Mouse (Mus musculus): ENCODE data around the gene Izumo2. TPM values are rescaled to one million over a fixed set of nuclear protein-coding genes. Genes with fewer than 3 reads are reported as not detected.
"Not testable (repeated sequence)": the region's sequence is repeated elsewhere in the genome, so short reads cannot be mapped to it uniquely, and the experiment has no call there.

The Izumo2 gene
- total RNA-seq, 2 experiments from 2014 or later, result not detected

DNA sequence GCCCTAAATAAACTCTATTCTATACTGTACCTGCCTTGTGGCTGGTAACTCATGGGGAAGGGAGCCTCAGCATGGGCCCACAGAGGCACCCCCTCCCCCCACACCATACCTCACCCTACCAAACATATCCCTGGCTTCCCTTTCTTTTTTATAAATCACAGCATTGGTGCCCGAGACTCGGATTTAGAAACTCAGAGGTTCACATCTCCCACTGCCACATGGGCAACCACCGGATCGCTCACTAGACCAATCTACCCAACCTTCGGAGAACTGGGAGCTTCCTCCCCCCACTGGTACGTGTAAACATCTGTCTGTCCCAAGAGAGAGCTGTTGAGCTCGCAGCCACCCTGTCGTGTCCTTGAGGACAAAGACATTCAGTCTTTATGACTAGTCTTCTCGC, 35.7 kb downstream of the Izumo2 start:
- DNase-seq (ENCODE audit: extremely low spot score in 1 of 2, low spot score in 2 of 2), result no peak
- intact Hi-C loops (cut with DNase I), result loop anchor here (2.0 kb wide), 1 partner anchor 73 kb away; the partner anchor contains the start of genes Atf5, Il4i1 and Nup62

DNA sequence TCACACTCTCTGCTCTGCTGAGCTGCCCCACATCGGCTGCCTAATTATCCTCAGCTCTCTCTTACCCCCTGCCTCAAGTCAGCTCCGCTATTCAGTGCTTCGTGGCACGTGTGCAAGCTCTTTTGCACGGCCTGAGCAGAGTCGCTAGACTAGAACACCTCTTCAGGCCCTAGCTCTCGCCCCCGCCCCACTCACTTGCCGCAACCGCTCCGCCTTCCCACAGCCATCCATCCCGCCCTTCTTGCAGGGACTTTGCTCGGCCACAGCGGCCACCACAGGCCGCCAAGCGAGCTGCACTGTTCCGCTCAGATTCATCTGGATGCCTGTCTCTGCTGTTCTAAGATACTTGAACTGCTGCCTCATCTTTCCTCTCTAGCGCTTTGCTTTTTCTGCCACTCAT, 36.5 kb downstream of the Izumo2 start:
- intact Hi-C loops (cut with DNase I), result loop anchor here (2.0 kb wide), 1 partner anchor 72 kb away; the partner anchor contains the start of genes Atf5, Il4i1 and Nup62
- peak; percentile 72 to 90 for DNase-seq (ENCODE audit: extremely low spot score in 1 of 2, low spot score in 2 of 2)

DNA sequence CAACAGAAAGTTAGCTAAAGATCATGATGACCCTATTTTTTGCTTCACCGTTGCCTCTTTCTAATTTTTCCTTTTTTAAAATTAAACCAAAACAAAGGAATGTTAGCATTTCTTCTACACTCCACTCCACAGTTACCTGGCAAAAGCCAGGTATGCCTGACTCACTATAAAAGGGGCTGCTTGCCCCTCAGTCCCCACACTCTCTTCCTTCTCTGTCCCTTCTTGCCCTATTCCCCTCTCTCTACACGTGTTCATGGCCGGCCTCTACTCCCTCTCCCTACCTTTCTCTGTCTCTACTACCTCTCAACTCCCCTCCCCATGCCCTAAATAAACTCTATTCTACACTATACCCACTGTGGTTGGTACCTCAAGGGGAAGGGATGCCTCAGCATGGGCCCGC, 38.6 kb downstream of the Izumo2 start:
- intact Hi-C loops (cut with DNase I), result no loop called here
- no peak for DNase-seq (ENCODE audit: extremely low spot score in 1 of 2, low spot score in 2 of 2)

GRCm38 (mm10) chr7:44748101-44749044, 39.8 kb downstream of the Izumo2 start, which contains the start of gene Vrk3:
Gene Vrk3 (plus strand): TSS chr7:44748413.
- intact Hi-C loops (cut with DNase I), result no loop called here
- DNase-seq (ENCODE audit: extremely low spot score in 1 of 2, low spot score in 2 of 2), result peak; percentile 95 to 96

DNA sequence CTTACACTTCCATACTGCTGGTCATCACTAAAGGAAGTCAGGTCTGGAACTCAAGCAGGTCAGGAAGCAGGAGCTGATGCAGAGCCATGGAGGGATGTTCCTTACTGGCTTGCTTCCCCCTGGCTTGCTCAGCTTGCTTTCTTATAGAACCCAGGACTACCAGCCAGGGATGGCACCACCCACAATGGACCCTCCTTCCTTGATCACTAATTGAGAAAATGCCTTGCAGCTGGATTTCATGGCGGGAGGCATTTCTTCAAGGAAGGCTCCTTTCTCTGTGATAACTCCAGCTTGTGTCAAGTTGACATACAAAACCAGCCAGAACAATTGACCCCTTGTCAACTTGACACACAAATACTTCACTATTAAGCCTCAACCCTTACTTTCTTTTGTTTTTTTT, 42.4 kb downstream of the Izumo2 start, which contains the start of gene Zfp473:
TSS of gene Zfp473 (minus strand) at position 101 of the 400 bp plus-strand sequence.
- intact Hi-C loops (cut with DNase I); DNase-seq (ENCODE audit: extremely low spot score in 1 of 2, low spot score in 2 of 2): not testable (repeated sequence)

GRCm38 (mm10) chr7:44757164-44757563, 48.6 kb downstream of the Izumo2 start:
- DNase-seq (ENCODE audit: extremely low spot score in 1 of 2, low spot score in 2 of 2), result no peak
- intact Hi-C loops (cut with DNase I), result no loop called here

GRCm38 (mm10) chr7:44760366-44760765, 51.8 kb downstream of the Izumo2 start:
- no peak for DNase-seq (ENCODE audit: extremely low spot score in 1 of 2, low spot score in 2 of 2)
- intact Hi-C loops (cut with DNase I), result no loop called here

GRCm38 (mm10) chr7:44768129-44768528, 59.6 kb downstream of the Izumo2 start:
- intact Hi-C loops (cut with DNase I), result no loop called here
- DNase-seq (ENCODE audit: extremely low spot score in 1 of 2, low spot score in 2 of 2), result no peak

Other genes with a start within 250 kb of the Izumo2 start
- gene Aspdh, start 243.4 kb upstream of the Izumo2 start, total RNA-seq (2021), result 10 to 100 TPM; 14.7 to 18.0 TPM
- gene Josd2, start 240.8 kb upstream of the Izumo2 start, total RNA-seq (2021), result 10 to 100 TPM; 36.3 to 37.4 TPM
- gene Emc10, start 212.2 kb upstream of the Izumo2 start, total RNA-seq (2021), result 100 to 1,000 TPM; 143 to 144 TPM
- gene Fam71e1, start 212.2 kb upstream of the Izumo2 start, total RNA-seq (2021), result 10 to 100 TPM; 24.4 to 26.8 TPM
- under 1 TPM; 0.09 to 0.53 TPM for gene Mybpc2, start 184.1 kb upstream of the Izumo2 start, total RNA-seq (2021)
- gene Spib, start 176.7 kb upstream of the Izumo2 start, total RNA-seq (2021), result under 1 TPM in 1 of 2 experiments, not detected in 1; 0.13 TPM
- 1 to 10 TPM; 6.9 to 7.2 TPM for gene Pold1, start 159.9 kb upstream of the Izumo2 start, total RNA-seq (2021)
- 10 to 100 TPM; 49.6 to 53.6 TPM for gene Nr1h2, start 154.8 kb upstream of the Izumo2 start, total RNA-seq (2021)
- gene Napsa, start 136.4 kb upstream of the Izumo2 start, total RNA-seq (2021), result under 1 TPM in 1 of 2 experiments, not detected in 1; 0.32 TPM
- gene Kcnc3, start 118.1 kb upstream of the Izumo2 start, total RNA-seq (2021), result 10 to 100 TPM; 48.5 to 55.4 TPM
- gene Myh14, start 37.9 kb upstream of the Izumo2 start, total RNA-seq (2021), result 1 to 10 TPM; 9.1 to 9.7 TPM
- 10 to 100 TPM; 24.5 to 30.8 TPM for gene Vrk3, start 39.7 kb downstream of the Izumo2 start, total RNA-seq (2021)
- gene Zfp473, start 42.3 kb downstream of the Izumo2 start, total RNA-seq (2021), result under 1 TPM; 0.79 to 0.81 TPM
- 10 to 100 TPM; 39.8 to 42.9 TPM for gene Nup62, start 107.3 kb downstream of the Izumo2 start, total RNA-seq (2021)
- 1 to 10 TPM; 1.1 to 2.7 TPM for gene Il4i1, start 107.6 kb downstream of the Izumo2 start, total RNA-seq (2021)
- gene Atf5, start 107.9 kb downstream of the Izumo2 start, total RNA-seq (2021), result 10 to 100 TPM; 23.6 to 24.1 TPM
- gene Akt1s1, start 140.2 kb downstream of the Izumo2 start, total RNA-seq (2021), result 10 to 100 TPM; 69.6 to 74.9 TPM
- gene Tbc1d17, start 140.3 kb downstream of the Izumo2 start, total RNA-seq (2021), result 10 to 100 TPM; 43.2 to 61.0 TPM
- gene Pnkp, start 148.4 kb downstream of the Izumo2 start, total RNA-seq (2021), result 10 to 100 TPM; 28.1 to 31.1 TPM
- 100 to 1,000 TPM; 251 to 269 TPM for gene Ptov1, start 161.0 kb downstream of the Izumo2 start, total RNA-seq (2021)
- 100 to 1,000 TPM in 1 of 2 experiments, 10 to 100 TPM in 1; 98.0 to 110 TPM for gene Med25, start 184.0 kb downstream of the Izumo2 start, total RNA-seq (2021)
- gene Fuz, start 187.3 kb downstream of the Izumo2 start, total RNA-seq (2021), result 10 to 100 TPM; 17.8 to 19.0 TPM
- gene Ap2a1, start 220.8 kb downstream of the Izumo2 start, total RNA-seq (2021), result 100 to 1,000 TPM; 356 to 358 TPM
- gene Tsks, start 234.5 kb downstream of the Izumo2 start, total RNA-seq (2021), result 1 to 10 TPM; 1.0 to 1.7 TPM

Data from left cerebral cortex, postnatal 10 days (tissue).